Mouse (Mus musculus) urinary bladder, adult 18-20 months (tissue): Measurements from ENCODE around the gene Oaf.

Source experiments
- DNase-seq, 2 experiments: peaks; one replicate each; pipeline ENCODE4 v3.0.0; 2022; ENCODE audit warnings: low spot score in 2 of 2, mixed read lengths in 2 of 2

Gene Oaf

GRCm38 (mm10) chr9:43239712-43240593 lies at the start of gene Oaf:
TSS of gene Oaf (minus strand) at chr9:43239911.
- DNase-seq = peak; percentile 67 to 89

GRCm38 (mm10) chr9:43286870-43287269 lies 47.2 kb upstream of the Oaf start:
- peak; percentile 56 to 60 for DNase-seq

GRCm38 (mm10) chr9:43285281-43285680 lies 45.6 kb upstream of the Oaf start:
- peak in 1 of 2 experiments; percentile 53 for DNase-seq

- peak; percentile 57 to 72 for DNase-seq
Measured at GRCm38 (mm10) chr9:43284284-43284683, 44.6 kb upstream of the Oaf start.

- no peak for DNase-seq
Measured at GRCm38 (mm10) chr9:43273735-43274134, 34.0 kb upstream of the Oaf start.

- no peak for DNase-seq
Measured at GRCm38 (mm10) chr9:43271761-43272518, 32.2 kb upstream of the Oaf start.

- no peak for DNase-seq
Measured at GRCm38 (mm10) chr9:43270723-43271252, 31.1 kb upstream of the Oaf start.

GRCm38 (mm10) chr9:43269166-43269565 lies 29.5 kb upstream of the Oaf start:
- no peak for DNase-seq

GRCm38 (mm10) chr9:43267357-43267756 lies 27.6 kb upstream of the Oaf start:
- DNase-seq = no peak

- no peak for DNase-seq
Measured at GRCm38 (mm10) chr9:43265194-43265593, 25.5 kb upstream of the Oaf start.

GRCm38 (mm10) chr9:43263946-43264451 lies 24.3 kb upstream of the Oaf start:
- DNase-seq = no peak

GRCm38 (mm10) chr9:43262811-43263550 lies 23.3 kb upstream of the Oaf start:
- no peak for DNase-seq

- DNase-seq = no peak
Measured at GRCm38 (mm10) chr9:43262390-43262789, 22.7 kb upstream of the Oaf start.

- DNase-seq = no peak
Measured at GRCm38 (mm10) chr9:43261941-43262340, 22.2 kb upstream of the Oaf start.

GRCm38 (mm10) chr9:43261124-43261907 lies 21.6 kb upstream of the Oaf start:
- DNase-seq = no peak

GRCm38 (mm10) chr9:43260661-43261060 lies 20.9 kb upstream of the Oaf start:
- no peak for DNase-seq

- no peak for DNase-seq
Measured at GRCm38 (mm10) chr9:43253271-43253681, 13.6 kb upstream of the Oaf start.

GRCm38 (mm10) chr9:43252790-43253189 lies 13.1 kb upstream of the Oaf start:
- DNase-seq = no peak

GRCm38 (mm10) chr9:43251786-43252185 lies 12.1 kb upstream of the Oaf start:
- no peak for DNase-seq

GRCm38 (mm10) chr9:43246738-43247180 lies 7.0 kb upstream of the Oaf start:
- no peak for DNase-seq
